Mouse (Mus musculus): ENCODE measurements around the gene Slc12a7. TPM values are rescaled to one million over a fixed set of nuclear protein-coding genes. Genes with fewer than 3 reads are reported as not detected.
A peak's percentile ranks its signal among the peaks of the same experiment; 100 is the strongest.

Gene Slc12a7
- polyA plus RNA-seq (2015; fragmentation: Nextera tagmentation; extraction: Ambion mirVana), result 12.9 and 13.4 TPM in 2 replicates

DNA sequence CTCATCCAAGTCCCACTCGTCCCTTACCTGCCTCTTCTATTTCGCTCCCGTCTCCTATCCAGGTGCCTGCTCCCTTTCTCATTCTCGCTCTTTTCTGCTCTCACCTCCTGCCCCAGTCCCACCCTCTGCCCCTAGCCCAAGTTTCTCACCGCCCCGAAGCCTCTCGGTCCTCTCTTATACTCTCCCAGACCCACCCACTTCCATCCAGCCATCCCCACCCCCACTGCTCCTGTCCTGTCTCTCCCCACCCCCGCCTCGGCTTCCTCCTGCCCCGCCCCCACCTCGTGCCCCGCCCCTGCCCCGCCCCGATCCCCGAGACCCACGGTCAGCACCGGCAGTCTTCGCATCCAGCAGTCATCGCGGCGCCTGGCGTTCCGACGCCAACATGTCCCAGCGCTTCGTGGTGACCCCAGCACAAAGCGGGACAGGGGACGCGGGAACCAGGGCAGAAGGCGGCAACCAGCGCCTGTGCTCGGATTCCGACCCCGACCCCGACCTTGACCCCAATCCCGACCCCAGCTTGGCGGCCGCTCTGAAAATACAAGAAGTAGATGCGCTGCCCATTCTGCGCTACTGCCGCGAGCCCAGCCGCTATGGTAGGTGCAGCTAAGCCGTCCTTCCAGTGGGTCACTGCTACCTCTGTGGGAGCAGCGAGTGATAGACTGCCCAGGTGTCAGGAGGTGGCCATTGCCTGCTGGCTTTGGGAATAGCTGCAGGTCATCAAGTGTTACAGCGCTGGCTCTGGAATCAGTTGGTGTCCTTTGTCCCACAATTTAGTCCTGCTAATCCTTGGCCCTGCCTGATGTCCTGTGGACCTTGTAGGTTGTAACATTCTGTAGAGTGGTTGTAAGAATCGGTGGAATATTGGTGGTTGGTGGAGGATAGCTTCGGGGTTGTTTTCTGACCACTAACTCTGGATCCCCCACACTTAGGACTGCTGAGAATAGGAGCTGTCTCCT lies at the start of gene Slc12a7:
Gene Slc12a7, plus strand, starts transcription at position 353 of the 959 bp plus-strand sequence.
- H3K9me3 ChIP-seq (ENCODE audit: control insufficient read depth), result no peaks in the 10 kb centered on the region
- ATAC-seq, result no peak
- H3K4me1 ChIP-seq (replicated peaks; ENCODE audit: control insufficient read depth, insufficient read depth, low read length), result peaks cover 8% of the 10 kb centered on the region
- TF ChIP-seq CTCF (IDR thresholded peaks at IDR 0.05; ENCODE audit: low read depth), result no peak
- H3K9ac ChIP-seq (ENCODE audit: low read depth, low read length), result no peak within 1 kb of the TSS
- WGBS, result 6% methylated on average over 48 of the region's 48 CpGs
- no peaks in the 10 kb centered on the region for H3K27me3 ChIP-seq (replicated peaks; ENCODE audit: control insufficient read depth, insufficient read depth, low read length)
- no peaks in the 10 kb centered on the region for H3K36me3 ChIP-seq (ENCODE audit: control insufficient read depth, insufficient read depth)
- H3K27ac ChIP-seq (ENCODE audit: low read depth, low read length), result no peak within 1 kb of the TSS
- H3K4me2 ChIP-seq (replicated peaks; ENCODE audit: low read depth), result peak within 1 kb of the TSS; percentile 74
- peak within 1 kb of the TSS; percentile 33 for H3K4me3 ChIP-seq (ENCODE audit: low read depth, low read length)

GRCm38 (mm10) chr13:73683682-73684081 lies 49.2 kb upstream of the Slc12a7 start:
- H3K9ac ChIP-seq (ENCODE audit: low read depth, low read length), result no peak overlapping the region
- TF ChIP-seq CTCF (IDR thresholded peaks at IDR 0.05; ENCODE audit: low read depth), result no peak
- no peak overlapping the region for H3K4me2 ChIP-seq (replicated peaks; ENCODE audit: low read depth)
- WGBS, result 86% methylated on average over 11 of the region's 11 CpGs
- no peaks in the 10 kb centered on the region for H3K9me3 ChIP-seq (ENCODE audit: control insufficient read depth)
- no peak overlapping the region for H3K27ac ChIP-seq (ENCODE audit: low read depth, low read length)
- no peaks in the 10 kb centered on the region for H3K4me1 ChIP-seq (replicated peaks; ENCODE audit: control insufficient read depth, insufficient read depth, low read length)
- ATAC-seq, result no peak
- H3K27me3 ChIP-seq (replicated peaks; ENCODE audit: control insufficient read depth, insufficient read depth, low read length), result no peaks in the 10 kb centered on the region
- H3K4me3 ChIP-seq (ENCODE audit: low read depth, low read length), result no peak overlapping the region
- H3K36me3 ChIP-seq (ENCODE audit: control insufficient read depth, insufficient read depth), result peaks cover 41% of the 10 kb centered on the region

DNA sequence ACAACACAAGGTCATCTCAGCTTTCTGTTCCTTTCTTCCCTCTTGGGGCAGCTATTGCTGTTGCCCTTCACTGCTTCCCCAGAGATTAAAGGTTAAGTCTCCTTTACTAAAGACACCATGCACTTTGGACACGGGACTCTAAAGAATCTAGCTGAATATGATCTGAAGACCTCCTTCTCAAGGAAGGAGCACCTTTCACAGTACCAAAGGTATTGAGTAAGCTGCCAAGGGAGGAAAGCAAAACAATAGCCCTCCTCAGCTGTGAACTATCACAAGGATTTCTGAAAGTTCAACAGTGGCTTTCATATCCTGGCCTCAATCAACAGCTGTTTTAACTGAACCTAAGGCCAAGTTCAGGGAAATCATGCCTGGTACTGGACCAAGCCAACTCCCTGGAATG lies 48.5 kb upstream of the Slc12a7 start:
- H3K27me3 ChIP-seq (replicated peaks; ENCODE audit: control insufficient read depth, insufficient read depth, low read length), result no peaks in the 10 kb centered on the region
- H3K4me2 ChIP-seq (replicated peaks; ENCODE audit: low read depth), result no peak overlapping the region
- H3K36me3 ChIP-seq (ENCODE audit: control insufficient read depth, insufficient read depth), result peaks cover 47% of the 10 kb centered on the region
- ATAC-seq, result no peak
- H3K27ac ChIP-seq (ENCODE audit: low read depth, low read length), result no peak overlapping the region
- no peak for TF ChIP-seq CTCF (IDR thresholded peaks at IDR 0.05; ENCODE audit: low read depth)
- no peak overlapping the region for H3K4me3 ChIP-seq (ENCODE audit: low read depth, low read length)
- H3K4me1 ChIP-seq (replicated peaks; ENCODE audit: control insufficient read depth, insufficient read depth, low read length), result no peaks in the 10 kb centered on the region
- no peak overlapping the region for H3K9ac ChIP-seq (ENCODE audit: low read depth, low read length)
- H3K9me3 ChIP-seq (ENCODE audit: control insufficient read depth), result no peaks in the 10 kb centered on the region
- WGBS, result 73% methylated on average over 1 of the region's 1 CpGs

DNA sequence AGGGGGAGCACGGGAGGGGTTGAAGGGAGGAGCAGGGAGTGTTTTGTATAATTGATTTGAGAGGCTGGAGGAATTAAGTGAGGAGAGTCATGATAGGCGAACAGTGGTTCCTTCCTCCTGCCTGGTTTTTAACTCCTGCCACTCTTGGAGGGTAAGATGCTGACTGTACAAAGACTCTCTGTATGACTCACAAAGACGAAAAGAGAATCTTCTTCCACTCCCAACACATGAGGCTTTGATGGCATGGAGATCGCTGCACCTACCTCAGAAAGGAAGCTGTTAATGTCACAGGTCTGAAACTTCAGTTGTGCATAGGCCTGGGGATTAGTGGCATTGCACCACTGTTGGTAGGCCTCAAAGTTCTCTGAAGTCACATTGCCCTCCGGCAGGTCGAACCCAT lies 47.4 kb upstream of the Slc12a7 start:
- no peak for ATAC-seq
- Histone ChIP-seq H3K4me2 (replicated peaks; ENCODE audit: low read depth) (no peak overlapping the region), H3K36me3 (ENCODE audit: control insufficient read depth, insufficient read depth) (peaks cover 55% of the 10 kb centered on the region), H3K9me3 (ENCODE audit: control insufficient read depth) (no peaks in the 10 kb centered on the region), H3K27me3 (replicated peaks; ENCODE audit: control insufficient read depth, insufficient read depth, low read length) (no peaks in the 10 kb centered on the region), H3K9ac (ENCODE audit: low read depth, low read length) (no peak overlapping the region), H3K27ac (ENCODE audit: low read depth, low read length) (no peak overlapping the region), H3K4me1 (replicated peaks; ENCODE audit: control insufficient read depth, insufficient read depth, low read length) (no peaks in the 10 kb centered on the region), H3K4me3 (ENCODE audit: low read depth, low read length) (no peak overlapping the region)
- 82% methylated on average over 6 of the region's 6 CpGs for WGBS
- no peak for TF ChIP-seq CTCF (IDR thresholded peaks at IDR 0.05; ENCODE audit: low read depth)

GRCm38 (mm10) chr13:73687601-73688000 lies 45.3 kb upstream of the Slc12a7 start:
- H3K4me2 ChIP-seq (replicated peaks; ENCODE audit: low read depth), result no peak overlapping the region
- no peak overlapping the region for H3K27ac ChIP-seq (ENCODE audit: low read depth, low read length)
- no peak overlapping the region for H3K9ac ChIP-seq (ENCODE audit: low read depth, low read length)
- no peaks in the 10 kb centered on the region for H3K4me1 ChIP-seq (replicated peaks; ENCODE audit: control insufficient read depth, insufficient read depth, low read length)
- ATAC-seq, result no peak
- peaks cover 67% of the 10 kb centered on the region for H3K36me3 ChIP-seq (ENCODE audit: control insufficient read depth, insufficient read depth)
- no peaks in the 10 kb centered on the region for H3K9me3 ChIP-seq (ENCODE audit: control insufficient read depth)
- WGBS, result 65% methylated on average over 3 of the region's 3 CpGs
- no peaks in the 10 kb centered on the region for H3K27me3 ChIP-seq (replicated peaks; ENCODE audit: control insufficient read depth, insufficient read depth, low read length)
- no peak overlapping the region for H3K4me3 ChIP-seq (ENCODE audit: low read depth, low read length)
- no peak for TF ChIP-seq CTCF (IDR thresholded peaks at IDR 0.05; ENCODE audit: low read depth)

DNA sequence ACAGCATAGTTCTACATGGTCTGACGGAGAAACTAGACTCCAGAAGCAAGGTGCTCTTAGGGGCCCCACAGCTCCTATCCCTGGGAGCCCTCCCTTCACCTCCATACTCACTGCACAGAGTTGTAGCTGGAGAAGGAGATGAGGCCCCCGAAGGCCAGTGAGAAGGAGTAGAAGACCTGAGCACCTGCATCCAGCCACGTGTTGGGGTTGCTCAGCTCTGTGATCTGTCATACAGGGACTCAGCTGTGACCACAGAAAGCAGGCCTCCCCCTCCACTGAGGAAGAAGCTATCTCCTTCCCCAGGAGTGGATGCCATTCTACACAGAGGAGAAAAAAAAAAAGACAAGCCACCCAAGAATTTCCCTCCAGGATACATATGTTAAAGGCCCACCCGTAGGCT lies 44.0 kb upstream of the Slc12a7 start:
- no peak for ATAC-seq
- Histone ChIP-seq H3K4me1 (replicated peaks; ENCODE audit: control insufficient read depth, insufficient read depth, low read length) (no peaks in the 10 kb centered on the region), H3K4me2 (replicated peaks; ENCODE audit: low read depth) (no peak overlapping the region), H3K4me3 (ENCODE audit: low read depth, low read length) (no peak overlapping the region), H3K36me3 (ENCODE audit: control insufficient read depth, insufficient read depth) (peaks cover 64% of the 10 kb centered on the region; the same call in 1 of the 2 replicates), H3K27ac (ENCODE audit: low read depth, low read length) (no peak overlapping the region), H3K27me3 (replicated peaks; ENCODE audit: control insufficient read depth, insufficient read depth, low read length) (no peaks in the 10 kb centered on the region), H3K9ac (ENCODE audit: low read depth, low read length) (no peak overlapping the region), H3K9me3 (ENCODE audit: control insufficient read depth) (no peaks in the 10 kb centered on the region)
- 78% methylated on average over 4 of the region's 4 CpGs for WGBS
- no peak for TF ChIP-seq CTCF (IDR thresholded peaks at IDR 0.05; ENCODE audit: low read depth)
